Mouse (Mus musculus) myocyte (in vitro differentiated cells): ENCODE results near the gene Pam. TPM values are rescaled to one million over a fixed set of nuclear protein-coding genes. Genes with fewer than 3 reads are reported as not detected.

ENCODE experiments used
- H3K27me3 ChIP-seq: one replicate; pipeline ENCODE4 v1.6.1; 2011; ENCODE audit not compliant: control insufficient read depth, insufficient read depth, insufficient read length
- H3K36me3 ChIP-seq: one replicate; pipeline ENCODE4 v1.6.1; 2011; ENCODE audit not compliant: control insufficient read depth, insufficient read depth
- H3K4me2 ChIP-seq: one replicate; pipeline ENCODE4 v1.6.1; 2011; ENCODE audit warnings: low read depth, control low read depth
- H3K4me3 ChIP-seq: one replicate; pipeline ENCODE4 v1.5.1; 2011; ENCODE audit warnings: mild to moderate bottlenecking, control low read depth, moderate library complexity
- H3K79me2 ChIP-seq: one replicate; pipeline ENCODE4 v1.6.1; 2011; ENCODE audit not compliant: control insufficient read depth, insufficient read depth
- H3ac ChIP-seq: one replicate; pipeline ENCODE4 v1.6.1; 2011; ENCODE audit not compliant: control insufficient read depth, insufficient read length
- CEBPB ChIP-seq: IDR thresholded peaks from 2 replicates; pipeline ENCODE4 v1.6.1; 2011; ENCODE audit warnings: mild to moderate bottlenecking, moderate library complexity; ENCODE audit not compliant: poor library complexity, insufficient read depth, severe bottlenecking
- E2F4 ChIP-seq: IDR thresholded peaks from one replicate; pipeline ENCODE4 v1.6.1; 2011; ENCODE audit warnings: mild to moderate bottlenecking, control low read depth, moderate library complexity; ENCODE audit not compliant: insufficient read depth
- MAX ChIP-seq: IDR thresholded peaks from one replicate; pipeline ENCODE4 v1.6.1; 2011; ENCODE audit warnings: low read depth, mild to moderate bottlenecking, control low read depth
- MYOD1 ChIP-seq, 3 experiments: IDR thresholded peaks; one replicate each; pipeline ENCODE4 v1.6.1; 2011; ENCODE audit warnings: control low read depth in 2 of 3, low read depth in 2 of 3, mild to moderate bottlenecking in 2 of 3, moderate library complexity in 1 of 3; ENCODE audit not compliant: insufficient read length in 2 of 3, control insufficient read depth in 1 of 3
- MYOG ChIP-seq, 3 experiments: IDR thresholded peaks; one replicate each; pipeline ENCODE4 v1.6.1; 2011; ENCODE audit warnings: control low read depth in 2 of 3, low read depth in 2 of 3, mild to moderate bottlenecking in 2 of 3; ENCODE audit not compliant: insufficient read length in 2 of 3, control insufficient read depth in 1 of 3, insufficient read depth in 1 of 3
- POLR2A ChIP-seq: IDR thresholded peaks from one replicate; pipeline ENCODE4 v1.6.1; 2011; ENCODE audit warnings: low read depth, mild to moderate bottlenecking, control low read depth, moderate library complexity; ENCODE audit not compliant: insufficient read length
- POLR2AphosphoS2 ChIP-seq: IDR thresholded peaks from one replicate; pipeline ENCODE4 v1.6.1; 2011; ENCODE audit warnings: low read depth, control low read depth; ENCODE audit not compliant: insufficient read length
- REST ChIP-seq: IDR thresholded peaks from one replicate; pipeline ENCODE4 v1.6.1; 2011; ENCODE audit warnings: mild to moderate bottlenecking, control low read depth, moderate library complexity; ENCODE audit not compliant: insufficient read depth, insufficient read length
- SRF ChIP-seq: IDR thresholded peaks from one replicate; pipeline ENCODE4 v1.6.1; 2011; ENCODE audit warnings: low read depth; ENCODE audit not compliant: control insufficient read depth, insufficient read length
- TCF12 ChIP-seq: IDR thresholded peaks from one replicate; pipeline ENCODE4 v1.6.1; 2011; ENCODE audit warnings: mild to moderate bottlenecking, control low read depth; ENCODE audit not compliant: poor library complexity, insufficient read depth, severe bottlenecking
- TCF3 ChIP-seq: IDR thresholded peaks from one replicate; pipeline ENCODE4 v1.6.1; 2011; ENCODE audit warnings: low read depth, control low read depth; ENCODE audit not compliant: insufficient read length
- USF1 ChIP-seq: IDR thresholded peaks from one replicate; pipeline ENCODE4 v1.6.1; 2011; ENCODE audit warnings: low read depth, mild to moderate bottlenecking, control low read depth, moderate library complexity
- polyA plus RNA-seq: library from polyadenylated mRNA; unstranded; fragments of >200 nt; fragmentation: generic; extraction: Trizol; gene quantifications from one replicate; pipeline ENCODE4 v1.2.1, GENCODE M21; 2012; ENCODE audit warnings: missing spikeins

The Pam gene
- polyA plus RNA-seq, 1 experiment, result 29.4 TPM

GRCm38 (mm10) chr1:97934940-97935339 lies 160.5 kb downstream of the Pam start:
- no peak for TF ChIP-seq POLR2A
- no peak for TF ChIP-seq E2F4
- no peak for TF ChIP-seq MYOG (IDR thresholded peaks at IDR 0.05; ENCODE audit: control insufficient read depth in 1 of 3, insufficient read depth in 1 of 3, insufficient read length in 2 of 3, low read depth in 2 of 3)
- no peak for TF ChIP-seq USF1
- no peak for TF ChIP-seq POLR2AphosphoS2
- TF ChIP-seq REST, result no peak
- no peak for TF ChIP-seq TCF3
- TF ChIP-seq TCF12, result no peak
- TF ChIP-seq MAX, result no peak
- TF ChIP-seq MYOD1 (IDR thresholded peaks at IDR 0.05; ENCODE audit: control insufficient read depth in 1 of 3, insufficient read length in 2 of 3, low read depth in 2 of 3), result no peak
- TF ChIP-seq SRF, result no peak
- H3ac ChIP-seq, result no peak overlapping the region
- no peak overlapping the region for H3K4me2 ChIP-seq
- H3K27me3 ChIP-seq, result no peaks in the 10 kb centered on the region
- no peak overlapping the region for H3K4me3 ChIP-seq
- H3K79me2 ChIP-seq, result no peaks in the 10 kb centered on the region
- no peaks in the 10 kb centered on the region for H3K36me3 ChIP-seq

GRCm38 (mm10) chr1:97931220-97931619 lies 164.2 kb downstream of the Pam start:
- no peak overlapping the region for H3K4me2 ChIP-seq
- TF ChIP-seq MYOD1 (IDR thresholded peaks at IDR 0.05; ENCODE audit: control insufficient read depth in 1 of 3, insufficient read length in 2 of 3, low read depth in 2 of 3) (no peak), USF1 (no peak), TCF3 (no peak), POLR2AphosphoS2 (no peak), TCF12 (no peak), REST (no peak), POLR2A (no peak), MYOG (IDR thresholded peaks at IDR 0.05; ENCODE audit: control insufficient read depth in 1 of 3, insufficient read depth in 1 of 3, insufficient read length in 2 of 3, low read depth in 2 of 3) (no peak), SRF (no peak), MAX (no peak), CEBPB (no peak), E2F4 (no peak)
- H3K79me2 ChIP-seq, result no peaks in the 10 kb centered on the region
- no peak overlapping the region for H3K4me3 ChIP-seq
- no peaks in the 10 kb centered on the region for H3K27me3 ChIP-seq
- H3K36me3 ChIP-seq, result no peaks in the 10 kb centered on the region
- no peak overlapping the region for H3ac ChIP-seq

DNA sequence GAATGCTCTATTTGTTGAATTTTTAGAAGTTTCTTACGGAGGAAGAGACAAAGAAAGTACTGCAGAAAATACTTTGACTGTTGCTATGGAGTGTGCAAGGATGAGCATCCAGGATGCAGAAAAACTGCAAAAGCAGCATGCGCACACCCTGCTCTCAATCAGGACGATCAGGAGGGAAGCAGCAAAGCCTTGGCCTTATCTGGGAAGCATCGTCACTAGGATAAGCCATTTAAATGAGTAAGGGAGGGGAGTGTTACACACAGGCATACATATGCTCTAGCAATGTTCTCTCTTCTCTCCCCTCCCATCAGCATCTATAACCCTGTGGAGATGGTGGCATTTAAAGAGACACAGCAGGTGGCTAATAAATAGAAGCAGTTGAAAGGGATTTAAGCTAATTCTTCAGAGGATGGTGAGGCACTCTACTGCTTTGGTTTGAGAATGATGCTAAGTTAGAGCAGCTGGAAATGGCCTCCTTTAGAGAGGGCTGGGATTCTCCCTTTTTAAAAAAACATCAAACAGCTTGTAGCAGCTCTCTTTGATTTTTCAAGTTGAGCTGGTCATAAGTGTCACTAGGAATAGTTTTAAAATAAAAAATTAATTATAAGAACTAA lies 165.9 kb downstream of the Pam start:
- TF ChIP-seq POLR2A, result no peak
- no peak for TF ChIP-seq TCF12
- TF ChIP-seq CEBPB, result no peak
- no peak for TF ChIP-seq TCF3
- TF ChIP-seq MAX, result no peak
- TF ChIP-seq MYOD1 (IDR thresholded peaks at IDR 0.05; ENCODE audit: control insufficient read depth in 1 of 3, insufficient read length in 2 of 3, low read depth in 2 of 3), result no peak
- no peak for TF ChIP-seq POLR2AphosphoS2
- TF ChIP-seq E2F4, result no peak
- TF ChIP-seq MYOG (IDR thresholded peaks at IDR 0.05; ENCODE audit: control insufficient read depth in 1 of 3, insufficient read depth in 1 of 3, insufficient read length in 2 of 3, low read depth in 2 of 3), result no peak
- no peak for TF ChIP-seq REST
- H3K4me2 ChIP-seq, result no peak overlapping the region
- no peaks in the 10 kb centered on the region for H3K79me2 ChIP-seq
- H3K27me3 ChIP-seq, result no peaks in the 10 kb centered on the region
- no peaks in the 10 kb centered on the region for H3K36me3 ChIP-seq
- H3ac ChIP-seq, result no peak overlapping the region
- no peak overlapping the region for H3K4me3 ChIP-seq

- no peaks in the 10 kb centered on the region for H3K36me3 ChIP-seq
- no peak for TF ChIP-seq MYOG (IDR thresholded peaks at IDR 0.05; ENCODE audit: control insufficient read depth in 1 of 3, insufficient read depth in 1 of 3, insufficient read length in 2 of 3, low read depth in 2 of 3)
- TF ChIP-seq MYOD1 (IDR thresholded peaks at IDR 0.05; ENCODE audit: control insufficient read depth in 1 of 3, insufficient read length in 2 of 3, low read depth in 2 of 3), result no peak
- TF ChIP-seq TCF3, result no peak
- TF ChIP-seq E2F4, result no peak
- TF ChIP-seq MAX, result no peak
- TF ChIP-seq REST, result no peak
- TF ChIP-seq CEBPB, result no peak
- no peak for TF ChIP-seq POLR2A
- no peak for TF ChIP-seq SRF
- TF ChIP-seq USF1, result no peak
- no peak for TF ChIP-seq TCF12
- TF ChIP-seq POLR2AphosphoS2, result no peak
Measured at GRCm38 (mm10) chr1:97926789-97927188, 168.7 kb downstream of the Pam start.

More at GRCm38 (mm10) chr1:97926789-97927188, 168.7 kb downstream of the Pam start:
- no peak overlapping the region for H3K4me3 ChIP-seq
- no peak overlapping the region for H3ac ChIP-seq
- H3K27me3 ChIP-seq, result no peaks in the 10 kb centered on the region
- no peak overlapping the region for H3K4me2 ChIP-seq
- H3K79me2 ChIP-seq, result no peaks in the 10 kb centered on the region
